Mouse (Mus musculus) heart, adult 2 months (tissue): ENCODE measurements at regions not wholly inside any gene's neighbourhood (a gene's known extent, or its start where the extent isn't known, plus 50 kb on each side); places are given as distances from the start of the nearest gene placed in this dataset.

Experiments
- DNase-seq, 2 experiments: peaks; one replicate each; pipeline ENCODE4 v3.0.0; 2021
- H3K27ac ChIP-seq: fragments of 200-600 bp; 2 replicates; pipeline ENCODE4 v1.8.1; 2022
- H3K27me3 ChIP-seq: fragments of 200-500 bp; 2 replicates; pipeline ENCODE4 v1.6.1; 2012; ENCODE audit warnings: mild to moderate bottlenecking, low read length, inconsistent platforms, mixed read lengths; ENCODE audit not compliant: control insufficient read depth, insufficient read depth
- H3K36me3 ChIP-seq: fragments of 200-500 bp; 2 replicates; pipeline ENCODE4 v1.6.1; 2012; ENCODE audit warnings: low read length, inconsistent platforms; ENCODE audit not compliant: control insufficient read depth, insufficient read depth
- H3K4me1 ChIP-seq: fragments of 200-500 bp; 2 replicates; pipeline ENCODE4 v1.6.1; 2011; ENCODE audit warnings: low read length; ENCODE audit not compliant: control insufficient read depth, insufficient read depth
- H3K4me3 ChIP-seq: fragments of 200-600 bp; 2 replicates; pipeline ENCODE4 v1.8.1; 2022
- H3K79me2 ChIP-seq: fragments of 200-500 bp; replicated peaks from 2 replicates; pipeline ENCODE4 v1.6.1; 2012; ENCODE audit warnings: mild to moderate bottlenecking, inconsistent platforms, low read length, moderate library complexity, mixed read lengths; ENCODE audit not compliant: control insufficient read depth, insufficient read depth
- H3K9ac ChIP-seq: fragments of 200-500 bp; 2 replicates; pipeline ENCODE4 v1.6.1; 2012; ENCODE audit warnings: low read depth, mild to moderate bottlenecking, control low read depth, inconsistent platforms, low read length, mixed read lengths
- CTCF ChIP-seq: fragments of 200-600 bp; IDR thresholded peaks from 2 replicates; pipeline ENCODE4 v1.8.1; 2022; ENCODE audit warnings: antibody characterized with exemption, mild to moderate bottlenecking, moderate library complexity
- EP300 ChIP-seq: fragments of 200-500 bp; IDR thresholded peaks from 2 replicates; pipeline ENCODE4 v1.6.1; 2011; ENCODE audit warnings: low read depth, low read length, control low read depth; ENCODE audit not compliant: insufficient read depth
- POLR2A ChIP-seq: fragments of 200-500 bp; IDR thresholded peaks from 2 replicates; pipeline ENCODE4 v1.6.1; 2011; ENCODE audit warnings: mild to moderate bottlenecking, low read depth, low read length, control low read depth; ENCODE audit not compliant: insufficient read depth
- WGBS: fragments of 180-500 bp; shearing (Covaris S2); methylation state at CpG from one replicate; pipeline ENCODE4 v1.1.7; 2018; 5-methylcytosine and 5-hydroxymethylcytosine counted together
- intact Hi-C: fragments of 180-260 bp; cut with DNase I; formaldehyde crosslinking; loops from one replicate; pipeline ENCODE4 v1.15.1; 2025

- Histone ChIP-seq H3K27me3 (no peaks in the 10 kb centered on the region), H3K9ac (no peak overlapping the region), H3K79me2 (no peaks in the 10 kb centered on the region), H3K27ac (no peak overlapping the region), H3K4me3 (no peak overlapping the region), H3K4me1 (no peaks in the 10 kb centered on the region), H3K36me3 (no peaks in the 10 kb centered on the region)
- DNase-seq: no peak
- TF ChIP-seq EP300 (no peak), POLR2A (no peak), CTCF (no peak)
- WGBS: 54% methylated on average over 5 of the region's 5 CpGs
- intact Hi-C loops: no loop called here
Measured at GRCm38 (mm10) chr10:44653761-44654160, 125.5 kb upstream of the Prdm1 start.

- 36% methylated on average over 5 of the region's 5 CpGs for WGBS
- H3K36me3 ChIP-seq: no peaks in the 10 kb centered on the region
- H3K79me2 ChIP-seq: no peaks in the 10 kb centered on the region
- no peak overlapping the region for H3K4me3 ChIP-seq
- no peaks in the 10 kb centered on the region for H3K27me3 ChIP-seq
- H3K4me1 ChIP-seq: no peaks in the 10 kb centered on the region
- DNase-seq: no peak
- intact Hi-C loops: no loop called here
- no peak overlapping the region for H3K9ac ChIP-seq
- TF ChIP-seq CTCF (no peak), EP300 (no peak), POLR2A (no peak)
- no peak overlapping the region for H3K27ac ChIP-seq
Measured at GRCm38 (mm10) chr10:44647021-44647420, 118.7 kb upstream of the Prdm1 start.

- TF ChIP-seq POLR2A: no peak
- no peak for TF ChIP-seq CTCF
- no peak for TF ChIP-seq EP300
- WGBS: 80% methylated on average over 5 of the region's 5 CpGs
- Histone ChIP-seq H3K4me3 (no peak overlapping the region), H3K4me1 (no peaks in the 10 kb centered on the region), H3K36me3 (no peaks in the 10 kb centered on the region), H3K27ac (no peak overlapping the region), H3K79me2 (no peaks in the 10 kb centered on the region), H3K27me3 (no peaks in the 10 kb centered on the region), H3K9ac (no peak overlapping the region)
- no peak for DNase-seq
- intact Hi-C loops: no loop called here
Measured at GRCm38 (mm10) chr10:44646615-44647014, 118.3 kb upstream of the Prdm1 start.

GRCm38 (mm10) chr10:44641616-44642015 is 113.3 kb upstream of the Prdm1 start:
- no peak overlapping the region for H3K4me3 ChIP-seq
- WGBS: 88% methylated on average over 2 of the region's 2 CpGs
- H3K79me2 ChIP-seq: no peaks in the 10 kb centered on the region
- DNase-seq: no peak
- intact Hi-C loops: no loop called here
- no peaks in the 10 kb centered on the region for H3K27me3 ChIP-seq
- no peaks in the 10 kb centered on the region for H3K4me1 ChIP-seq
- H3K27ac ChIP-seq: no peak overlapping the region
- no peaks in the 10 kb centered on the region for H3K36me3 ChIP-seq
- no peak for TF ChIP-seq POLR2A
- no peak for TF ChIP-seq EP300
- TF ChIP-seq CTCF: no peak
- H3K9ac ChIP-seq: no peak overlapping the region

GRCm38 (mm10) chr10:44640620-44641019 is 112.3 kb upstream of the Prdm1 start:
- H3K27me3 ChIP-seq: no peaks in the 10 kb centered on the region
- TF ChIP-seq POLR2A (no peak), EP300 (no peak), CTCF (no peak)
- intact Hi-C loops: no loop called here
- no peaks in the 10 kb centered on the region for H3K4me1 ChIP-seq
- no peak overlapping the region for H3K4me3 ChIP-seq
- H3K79me2 ChIP-seq: no peaks in the 10 kb centered on the region
- WGBS: 90% methylated on average over 8 of the region's 8 CpGs
- H3K36me3 ChIP-seq: no peaks in the 10 kb centered on the region
- DNase-seq: no peak
- H3K27ac ChIP-seq: no peak overlapping the region
- no peak overlapping the region for H3K9ac ChIP-seq

- intact Hi-C loops: no loop called here
- H3K27me3 ChIP-seq: no peaks in the 10 kb centered on the region
- H3K79me2 ChIP-seq: no peaks in the 10 kb centered on the region
- TF ChIP-seq CTCF: no peak
- TF ChIP-seq POLR2A: no peak
- no peak for TF ChIP-seq EP300
- no peak overlapping the region for H3K4me3 ChIP-seq
- H3K9ac ChIP-seq: no peak overlapping the region
- 70% methylated on average over 2 of the region's 2 CpGs for WGBS
- H3K27ac ChIP-seq: no peak overlapping the region
- H3K36me3 ChIP-seq: no peaks in the 10 kb centered on the region
- DNase-seq: no peak
- H3K4me1 ChIP-seq: no peaks in the 10 kb centered on the region
Measured at GRCm38 (mm10) chr10:44638678-44639077, 110.4 kb upstream of the Prdm1 start.
